Mouse (Mus musculus) naive thymus-derived CD4-positive, alpha-beta T cell, adult 2 months (primary cell): Measurements from ENCODE around the gene Ugcg.
A peak's percentile ranks its signal among the peaks of the same experiment; 100 is the strongest.
"Not testable (repeated sequence)": the region's sequence is repeated elsewhere in the genome, so short reads cannot be mapped to it uniquely, and the experiment has no call there.

Source experiments
- DNase-seq: peaks from one replicate; pipeline ENCODE4 v3.0.0-alpha.2; 2011; ENCODE audit warnings: low read depth

Ugcg gene

DNA sequence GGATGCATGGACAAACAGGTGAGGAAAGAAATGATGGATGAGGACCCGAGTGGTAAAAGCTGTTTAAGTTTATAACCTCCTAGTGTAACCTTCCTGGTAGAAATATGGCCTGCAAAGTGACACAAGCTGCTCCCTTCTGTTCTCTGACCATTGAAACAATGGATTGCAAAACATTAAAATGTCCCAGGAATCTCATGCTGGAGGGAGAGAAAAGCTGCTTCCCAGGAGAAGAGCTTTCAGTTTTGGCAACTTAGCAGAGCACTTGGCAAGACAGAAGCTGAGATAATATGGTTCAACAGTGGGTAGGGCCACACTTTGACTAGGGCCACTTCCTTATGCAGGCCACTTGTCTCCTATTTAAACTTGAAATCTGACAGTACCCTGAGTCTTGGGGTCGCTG, 69.7 kb downstream of the Ugcg start:
- no peak for DNase-seq

DNA sequence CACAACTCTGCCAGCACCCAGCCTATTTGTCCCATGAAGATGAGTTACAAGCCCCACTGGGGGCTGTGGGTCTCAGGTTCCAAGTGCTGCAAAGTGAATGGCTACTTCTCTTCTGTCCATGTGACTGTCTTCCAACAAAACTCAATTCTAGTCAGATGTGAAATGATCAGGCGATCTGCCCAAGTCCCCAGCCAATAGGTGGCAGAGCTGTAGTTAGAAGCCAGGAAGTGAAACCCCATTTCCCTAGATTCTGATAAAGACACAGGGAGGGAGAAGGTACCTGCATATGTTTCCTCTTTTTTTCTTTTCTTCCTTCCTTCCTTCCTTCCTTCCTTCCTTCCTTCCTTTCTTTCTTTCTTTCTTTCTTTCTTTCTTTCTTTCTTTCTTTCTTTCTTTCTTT, 70.7 kb downstream of the Ugcg start:
- DNase-seq, result no peak

DNA sequence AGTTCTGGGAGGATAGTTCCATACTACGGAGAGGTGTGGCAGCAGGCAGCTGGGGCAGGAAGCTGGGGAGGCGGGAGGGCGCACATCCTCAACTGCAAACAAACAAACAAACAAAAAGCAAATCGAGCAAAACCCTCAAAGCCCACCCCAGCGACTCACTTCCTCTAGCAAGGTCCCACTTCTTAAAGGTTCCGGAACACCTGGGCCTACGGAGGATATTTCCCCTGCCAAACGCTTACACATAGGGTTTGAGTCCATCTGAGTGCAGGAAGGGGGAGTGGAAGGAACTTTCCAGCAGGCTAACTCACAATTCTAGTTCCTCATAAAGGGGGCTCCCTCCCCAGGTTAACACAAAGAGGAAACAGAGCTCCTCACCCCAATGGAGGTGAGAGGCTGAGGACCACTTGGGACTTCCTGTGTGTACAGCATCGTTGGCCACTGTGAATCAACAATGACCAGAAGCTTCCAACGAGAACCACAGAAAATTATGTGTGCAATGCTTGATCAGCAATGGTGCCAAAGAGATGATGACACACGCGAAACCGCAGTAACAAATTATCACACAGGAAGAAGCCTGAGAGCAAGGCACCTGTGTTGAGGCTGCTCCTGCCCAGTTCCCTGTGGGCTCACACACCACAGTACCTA, 71.9 kb downstream of the Ugcg start:
- DNase-seq, result peak; percentile 84

DNA sequence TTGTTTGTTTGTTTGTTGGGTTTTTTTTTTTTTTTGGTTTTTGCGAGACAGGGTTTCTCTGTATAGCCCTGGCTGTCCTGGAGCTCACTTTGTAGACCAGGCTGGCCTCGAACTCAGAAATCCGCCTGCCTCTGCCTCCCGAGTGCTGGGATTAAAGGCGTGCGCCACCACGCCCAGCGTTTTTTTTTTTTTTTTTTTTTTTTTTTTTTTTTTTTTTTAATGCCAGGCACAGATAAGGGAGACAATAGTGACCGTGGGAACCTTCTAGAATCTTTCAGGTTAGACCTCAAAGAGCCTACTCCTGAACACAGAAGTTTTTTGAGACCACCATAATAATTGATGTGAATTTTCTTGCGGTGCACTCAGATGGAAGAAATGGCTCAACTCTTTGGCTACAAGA, 72.5 kb downstream of the Ugcg start:
- DNase-seq, result not testable (repeated sequence)

DNA sequence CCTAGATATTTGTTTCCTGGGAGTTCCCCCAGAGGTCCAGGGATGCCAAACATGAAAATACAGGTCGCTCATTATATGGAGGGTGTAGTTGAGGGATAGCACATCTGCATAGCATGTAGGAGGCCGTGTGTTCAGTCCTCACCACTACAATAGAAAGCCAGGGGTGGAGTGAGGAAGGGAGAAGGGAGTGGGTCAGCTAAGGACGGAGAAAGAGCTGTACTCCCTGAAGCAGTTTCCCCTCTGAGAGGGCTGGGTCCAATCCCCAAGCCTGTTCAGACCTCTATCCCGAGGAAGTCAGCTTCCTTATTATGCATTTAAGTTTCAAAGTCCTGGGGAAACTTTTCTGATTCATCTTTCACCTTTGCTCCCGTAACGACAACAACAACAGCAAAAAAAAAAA, 73.1 kb downstream of the Ugcg start:
- no peak for DNase-seq

DNA sequence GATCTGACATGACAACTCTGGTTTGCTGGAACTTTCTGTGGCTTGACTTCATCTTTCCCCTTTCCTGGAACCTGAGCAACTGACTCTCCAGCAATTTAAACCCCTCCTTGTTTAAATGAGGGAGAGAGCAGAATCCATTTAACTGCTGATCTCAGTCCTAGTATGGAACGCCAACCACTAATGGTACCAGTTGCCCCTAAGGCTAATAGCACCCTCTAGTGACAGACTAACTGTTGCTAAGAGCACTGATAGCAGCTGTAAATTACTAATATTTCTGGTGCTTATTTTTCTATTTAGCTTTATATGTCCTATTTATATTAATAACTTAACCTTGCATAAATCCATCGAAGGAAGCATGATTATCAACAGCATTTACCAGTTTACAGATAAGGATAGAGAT, 74.4 kb downstream of the Ugcg start:
- DNase-seq, result no peak

DNA sequence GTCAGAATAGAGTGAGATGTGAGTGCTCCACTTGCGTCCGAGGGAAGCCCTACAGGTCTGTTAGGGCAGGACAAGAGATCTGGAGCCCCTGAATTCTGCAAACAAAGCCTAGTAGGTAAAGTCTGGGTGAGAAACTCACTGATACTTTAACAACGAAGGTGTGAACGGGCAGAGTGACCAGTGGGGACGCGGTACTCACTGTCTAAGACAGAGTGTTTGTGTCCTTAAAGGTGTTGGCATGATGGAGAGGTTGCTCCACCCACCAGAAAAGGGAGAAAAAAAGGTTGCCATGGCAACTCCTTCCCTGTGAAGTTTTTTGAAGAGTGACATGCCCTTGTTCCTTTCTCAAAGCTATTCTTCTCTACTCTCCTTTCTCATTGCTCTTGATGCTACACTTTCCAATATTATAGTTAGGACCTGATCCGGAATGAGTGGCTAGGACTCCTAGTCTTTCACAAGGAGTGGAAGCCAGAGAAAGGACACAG, 75.6 kb downstream of the Ugcg start:
- peak; percentile 87 for DNase-seq

DNA sequence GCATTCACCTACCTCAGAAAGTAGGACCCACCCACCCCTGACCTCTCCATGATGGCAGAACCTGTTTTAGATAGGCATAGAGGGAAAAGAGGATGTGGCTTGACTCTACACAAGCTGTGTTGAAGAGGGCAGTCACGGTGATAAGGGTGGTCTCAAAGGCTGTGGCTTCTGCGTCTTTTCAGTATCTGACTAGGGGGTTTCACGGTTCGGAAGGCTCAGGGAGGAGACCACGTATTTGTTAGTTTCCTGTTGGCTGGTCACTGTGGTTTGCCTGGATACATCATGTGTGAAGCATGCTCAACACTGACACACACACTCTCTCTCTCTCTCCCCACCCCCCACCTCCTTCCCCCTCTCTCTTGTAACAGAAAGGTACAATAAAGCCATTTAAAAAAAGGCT, 76.1 kb downstream of the Ugcg start:
- peak; percentile 79 for DNase-seq

DNA sequence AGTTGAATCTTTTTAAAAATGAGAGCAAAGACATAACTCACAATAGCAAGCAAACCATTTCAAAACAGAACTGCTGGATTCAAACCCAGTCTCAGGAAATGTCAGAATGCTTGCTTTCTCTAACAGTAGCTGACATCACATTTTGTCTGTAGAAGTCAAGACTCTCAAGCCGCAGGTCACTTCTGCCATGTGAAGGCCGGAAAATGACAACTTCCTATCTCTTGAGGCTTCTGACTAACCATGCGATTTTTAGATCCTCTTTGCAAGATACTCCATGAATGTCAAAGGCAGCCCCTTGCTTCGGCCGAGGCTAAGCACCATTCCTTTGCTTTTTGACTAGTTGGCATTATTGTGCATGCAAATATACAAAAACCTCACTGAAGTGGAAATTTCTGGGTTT, 76.6 kb downstream of the Ugcg start:
- DNase-seq, result peak; percentile 70
